Mouse (Mus musculus) lung, postnatal 36 days (tissue): ENCODE results near the gene Gm10801.
"Not testable (repeated sequence)": the region's sequence is repeated elsewhere in the genome, so short reads cannot be mapped to it uniquely, and the experiment has no call there.

Experiments
- DNase-seq: peaks from one replicate; pipeline ENCODE4 v3.0.0; 2022; ENCODE audit warnings: mixed read lengths

The Gm10801 gene

GRCm38 (mm10) chr2:98661937-98662336, at the start of gene Gm10801:
Gene Gm10801 (plus strand): TSS chr2:98662237.
- DNase-seq: not testable (repeated sequence)

GRCm38 (mm10) chr2:98667201-98667600, 5.2 kb downstream of the Gm10801 start, which contains the start of gene Gm10800:
Gene Gm10800 (minus strand): TSS chr2:98667301.
- not testable (repeated sequence) for DNase-seq

- no peak for DNase-seq
These were observed 35.5 kb downstream of the Gm10801 start for GRCm38 (mm10) chr2:98697533-98697932.
